Mouse (Mus musculus) midbrain, embryonic 11.5 days (tissue): ENCODE data around the gene Wipi2. TPM values are rescaled to one million over a fixed set of nuclear protein-coding genes. Genes with fewer than 3 reads are reported as not detected.

Experiments used
- ATAC-seq: fragments of 200-750 bp; cut with Nextera tagmentation; 2 replicates; pipeline ENCODE4 v1.8.0; 2017; ENCODE audit warnings: moderate TSS enrichment, moderate library complexity; ENCODE audit not compliant: low FRiP score
- DNase-seq: peaks from one replicate; pipeline ENCODE4 v3.0.0; 2015; ENCODE audit warnings: low spot score; ENCODE audit errors: missing footprints
- H3K27ac ChIP-seq: fragments of 300-500 bp; sonication (generic); 2 replicates; pipeline ENCODE4 v1.5.1; 2014; ENCODE audit warnings: low read depth, low read length
- H3K27me3 ChIP-seq: fragments of 300-500 bp; sonication (generic); 2 replicates; pipeline ENCODE4 v1.6.1; 2014; ENCODE audit warnings: mild to moderate bottlenecking, low read length, moderate library complexity, mixed read lengths; ENCODE audit not compliant: control insufficient read depth, insufficient read depth
- H3K36me3 ChIP-seq: fragments of 300-500 bp; sonication (generic); 2 replicates; pipeline ENCODE4 v1.6.1; 2014; ENCODE audit warnings: mild to moderate bottlenecking, low read length, moderate library complexity, mixed read lengths; ENCODE audit not compliant: control insufficient read depth, insufficient read depth
- H3K4me1 ChIP-seq: fragments of 300-500 bp; sonication (generic); 2 replicates; pipeline ENCODE4 v1.6.1; 2014; ENCODE audit warnings: low read length; ENCODE audit not compliant: control insufficient read depth, insufficient read depth
- H3K4me2 ChIP-seq: fragments of 300-500 bp; sonication (generic); 2 replicates; pipeline ENCODE4 v1.6.1; 2014; ENCODE audit warnings: mild to moderate bottlenecking, moderate library complexity
- H3K4me3 ChIP-seq: fragments of 300-500 bp; sonication (generic); 2 replicates; pipeline ENCODE4 v1.5.1; 2014; ENCODE audit warnings: low read depth, low read length
- H3K9ac ChIP-seq: fragments of 300-500 bp; sonication (generic); 2 replicates; pipeline ENCODE4 v1.6.1; 2014; ENCODE audit warnings: low read length
- H3K9me3 ChIP-seq: fragments of 300-500 bp; sonication (generic); 2 replicates; pipeline ENCODE4 v1.6.1; 2016; ENCODE audit warnings: low read length; ENCODE audit not compliant: control insufficient read depth
- WGBS: fragments of 180-500 bp; shearing (Covaris S2); extraction: QIAGEN DNeasy Blood & Tissue Kit; methylation state at CpG from one replicate; pipeline ENCODE4 v1.1.7; 2014; 5-methylcytosine and 5-hydroxymethylcytosine counted together
- polyA plus RNA-seq: library from polyadenylated mRNA; unstranded; fragments of >200 nt; fragmentation: Nextera tagmentation; extraction: Ambion mirVana; gene quantifications from 2 replicates; pipeline ENCODE4 v1.2.1, GENCODE M21; 2014

The Wipi2 gene
- polyA plus RNA-seq, 1 experiment from 2014 or later = 55.7 TPM

- DNase-seq = peak; percentile 51
- H3K27ac ChIP-seq = no peak overlapping the region
- 87% methylated on average over 12 of the region's 12 CpGs for WGBS
- ATAC-seq = no peak
- no peak overlapping the region for H3K4me2 ChIP-seq
- 0 out of 2 replicates have a peak, but pooled peaks cover 2% of the 10 kb centered on the region for H3K4me1 ChIP-seq
- H3K36me3 ChIP-seq = no peaks in the 10 kb centered on the region
- H3K27me3 ChIP-seq = peaks cover 2% of the 10 kb centered on the region; the same call in 1 of the 2 replicates
- H3K9ac ChIP-seq = no peak overlapping the region
- H3K4me3 ChIP-seq = no peak overlapping the region
- no peaks in the 10 kb centered on the region for H3K9me3 ChIP-seq
These were observed 22.2 kb upstream of the Wipi2 start for GRCm38 (mm10) chr5:142605288-142605687.

GRCm38 (mm10) chr5:142608259-142608988, 19.1 kb upstream of the Wipi2 start, which contains the start of gene Mmd2:
Gene Mmd2, minus strand, starts transcription at chr5:142608800.
- Histone ChIP-seq H3K4me2 (peak within 1 kb of the TSS; percentile 60), H3K36me3 (no peaks in the 10 kb centered on the region), H3K9me3 (no peaks in the 10 kb centered on the region), H3K4me1 (0 out of 2 replicates have a peak, but pooled peaks cover 2% of the 10 kb centered on the region), H3K27me3 (peaks cover 2% of the 10 kb centered on the region; the same call in 1 of the 2 replicates), H3K27ac (no peak within 1 kb of the TSS), H3K9ac (peak within 1 kb of the TSS; percentile 55), H3K4me3 (peak within 1 kb of the TSS; percentile 36)
- WGBS = 4% methylated on average over 41 of the region's 42 CpGs
- peak; percentile 91 for DNase-seq
- ATAC-seq = peak; percentile 69

GRCm38 (mm10) chr5:142608989-142609325, 18.5 kb upstream of the Wipi2 start:
- H3K4me2 ChIP-seq = peak overlapping the region; percentile 60
- 0 out of 2 replicates have a peak, but pooled peaks cover 2% of the 10 kb centered on the region for H3K4me1 ChIP-seq
- H3K4me3 ChIP-seq = peak overlapping the region; percentile 36
- WGBS = 14% methylated on average over 4 of the region's 4 CpGs
- peak overlapping the region; percentile 55 for H3K9ac ChIP-seq
- no peaks in the 10 kb centered on the region for H3K36me3 ChIP-seq
- peaks cover 2% of the 10 kb centered on the region; the same call in 1 of the 2 replicates for H3K27me3 ChIP-seq
- no peaks in the 10 kb centered on the region for H3K9me3 ChIP-seq
- no peak overlapping the region for H3K27ac ChIP-seq
- no peak for DNase-seq
- no peak; the same call in 1 of the 2 replicates for ATAC-seq

- H3K27ac ChIP-seq = no peak overlapping the region
- no peaks in the 10 kb centered on the region for H3K9me3 ChIP-seq
- DNase-seq = no peak
- WGBS = 86% methylated on average over 4 of the region's 4 CpGs
- H3K27me3 ChIP-seq = peaks cover 2% of the 10 kb centered on the region; the same call in 1 of the 2 replicates
- H3K36me3 ChIP-seq = no peaks in the 10 kb centered on the region
- no peak overlapping the region for H3K4me2 ChIP-seq
- H3K4me3 ChIP-seq = no peak overlapping the region
- H3K9ac ChIP-seq = no peak overlapping the region
- 0 out of 2 replicates have a peak, but pooled peaks cover 2% of the 10 kb centered on the region for H3K4me1 ChIP-seq
- ATAC-seq = no peak
These were observed 17.1 kb upstream of the Wipi2 start for GRCm38 (mm10) chr5:142610362-142610761.

GRCm38 (mm10) chr5:142614513-142614912, 13.0 kb upstream of the Wipi2 start:
- H3K9me3 ChIP-seq = no peaks in the 10 kb centered on the region
- ATAC-seq = no peak
- H3K4me1 ChIP-seq = no peaks in the 10 kb centered on the region
- no peaks in the 10 kb centered on the region for H3K36me3 ChIP-seq
- no peak overlapping the region for H3K9ac ChIP-seq
- 74% methylated on average over 3 of the region's 3 CpGs for WGBS
- no peaks in the 10 kb centered on the region for H3K27me3 ChIP-seq
- H3K4me3 ChIP-seq = no peak overlapping the region
- no peak overlapping the region for H3K4me2 ChIP-seq
- DNase-seq = no peak
- H3K27ac ChIP-seq = no peak overlapping the region

- no peaks in the 10 kb centered on the region for H3K4me1 ChIP-seq
- WGBS = 82% methylated on average over 4 of the region's 4 CpGs
- H3K27me3 ChIP-seq = no peaks in the 10 kb centered on the region
- no peak overlapping the region for H3K4me2 ChIP-seq
- H3K4me3 ChIP-seq = no peak overlapping the region
- no peak overlapping the region for H3K9ac ChIP-seq
- no peaks in the 10 kb centered on the region for H3K36me3 ChIP-seq
- no peak for ATAC-seq
- H3K9me3 ChIP-seq = no peaks in the 10 kb centered on the region
- DNase-seq = no peak
- no peak overlapping the region for H3K27ac ChIP-seq
These were observed 11.9 kb upstream of the Wipi2 start for GRCm38 (mm10) chr5:142615638-142616037.

- no peak for ATAC-seq
These were observed 11.2 kb upstream of the Wipi2 start for GRCm38 (mm10) chr5:142616326-142616725.

GRCm38 (mm10) chr5:142619866-142620265, 7.6 kb upstream of the Wipi2 start:
- WGBS = 32% methylated on average over 5 of the region's 5 CpGs
- Histone ChIP-seq H3K36me3 (no peaks in the 10 kb centered on the region), H3K4me3 (no peak overlapping the region), H3K9me3 (no peaks in the 10 kb centered on the region), H3K9ac (no peak overlapping the region), H3K4me2 (no peak overlapping the region), H3K27me3 (no peaks in the 10 kb centered on the region), H3K4me1 (no peaks in the 10 kb centered on the region), H3K27ac (no peak overlapping the region)
- DNase-seq (peak; percentile 89), ATAC-seq (no peak)

More at GRCm38 (mm10) chr5:142616326-142616725, 11.2 kb upstream of the Wipi2 start:
- H3K9ac ChIP-seq = no peak overlapping the region
- no peak for DNase-seq
- H3K36me3 ChIP-seq = no peaks in the 10 kb centered on the region
- no peak overlapping the region for H3K4me2 ChIP-seq
- H3K4me1 ChIP-seq = no peaks in the 10 kb centered on the region
- no peak overlapping the region for H3K4me3 ChIP-seq
- 67% methylated on average over 6 of the region's 6 CpGs for WGBS
- no peaks in the 10 kb centered on the region for H3K27me3 ChIP-seq
- no peak overlapping the region for H3K27ac ChIP-seq
- H3K9me3 ChIP-seq = no peaks in the 10 kb centered on the region

GRCm38 (mm10) chr5:142621421-142621820, 6.1 kb upstream of the Wipi2 start:
- WGBS = 79% methylated on average over 2 of the region's 2 CpGs

More at GRCm38 (mm10) chr5:142621421-142621820, 6.1 kb upstream of the Wipi2 start:
- Histone ChIP-seq H3K36me3 (no peaks in the 10 kb centered on the region), H3K9me3 (no peaks in the 10 kb centered on the region), H3K4me3 (no peak overlapping the region), H3K4me2 (no peak overlapping the region), H3K27me3 (no peaks in the 10 kb centered on the region), H3K9ac (no peak overlapping the region), H3K27ac (no peak overlapping the region), H3K4me1 (no peaks in the 10 kb centered on the region)
- no peak for DNase-seq
- no peak for ATAC-seq
